16 mouse cellular contexts compared by ENCODE assay signal in the genomic region with DNA sequence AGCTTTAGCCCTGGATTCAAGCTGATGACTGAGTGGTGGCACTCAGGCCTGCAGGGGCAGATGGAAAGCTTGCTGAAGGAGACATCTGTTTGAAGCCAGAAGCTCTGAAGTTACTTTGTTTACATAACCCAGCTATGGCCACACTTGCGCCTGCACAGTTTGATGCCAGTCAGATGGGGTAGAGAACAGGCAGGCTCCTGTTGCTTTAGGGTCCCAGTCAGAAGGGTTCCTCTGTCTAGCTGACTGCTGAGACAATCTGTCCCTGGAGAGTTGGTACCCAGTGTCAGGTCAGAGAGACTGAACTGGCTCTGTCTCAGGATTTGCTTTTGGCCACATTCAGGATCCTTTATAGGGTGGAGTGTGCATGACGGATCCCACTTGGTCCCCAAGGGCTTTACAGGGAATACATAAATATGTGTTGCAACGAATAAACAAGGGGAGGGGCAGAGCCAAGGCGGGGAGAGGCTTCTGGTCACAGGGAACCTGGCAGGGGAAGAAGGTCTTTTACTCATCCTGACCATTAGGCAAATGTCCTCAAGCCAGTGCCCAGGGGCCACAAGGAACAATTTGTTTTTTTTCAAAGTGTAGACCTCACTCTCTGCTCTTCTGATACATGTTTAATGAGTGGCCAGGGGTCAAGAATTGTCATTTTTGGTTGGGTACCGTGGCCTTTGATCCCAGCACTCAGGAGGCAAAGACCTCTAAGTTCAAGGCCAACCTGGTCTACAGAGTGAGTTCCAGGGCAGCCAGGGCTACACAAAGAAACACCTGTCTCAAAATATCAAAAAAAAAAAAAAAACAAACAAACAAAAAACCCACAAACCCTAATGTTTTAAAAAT. TPM values are rescaled to one million over a fixed set of nuclear protein-coding genes. Genes with fewer than 3 reads are reported as not detected.
DNase-seq lines count a peak whose midpoint lies in the region; ATAC-seq and TF ChIP-seq lines count a peak whose summit lies in the region.
"Had no signal": no experiment of that assay in that cellular context is flagged by ENCODE, and none has a peak within 500 bp of the region (broad histone marks: within the 10 kb centered on the region; RNA-seq: fewer than 3 reads in every experiment).

No protein-coding gene starts in this region.

- no peaks in the 10 kb centered on the region for H3K9me3 ChIP-seq in midbrain, postnatal 0 days (ENCODE audit: low read length)
- no peaks in the 10 kb centered on the region for H3K9me3 ChIP-seq in midbrain, embryonic 16.5 days (replicated peaks; ENCODE audit: control insufficient read depth, low read length, poor library complexity, severe bottlenecking)
- no peaks in the 10 kb centered on the region for H3K9me3 ChIP-seq in forebrain, embryonic 14.5 days (replicated peaks; ENCODE audit: control insufficient read depth, low read length)
- H3K9me3 ChIP-seq: embryonic facial prominence, embryonic 15.5 days had no signal

- no peak overlapping the region for H3K4me2 ChIP-seq in midbrain, postnatal 0 days (ENCODE audit: low read depth, low read length, poor library complexity, severe bottlenecking)
- H3K4me2 ChIP-seq in midbrain, embryonic 16.5 days (ENCODE audit: low read length), result no peak overlapping the region
- H3K4me2 ChIP-seq in forebrain, embryonic 14.5 days (ENCODE audit: low read length), result no peak overlapping the region
- H3K4me2 ChIP-seq: embryonic facial prominence, embryonic 15.5 days had no signal

- WGBS in midbrain, postnatal 0 days, result 60% methylated on average over 5 of the region's 5 CpGs
- 61% methylated on average over 5 of the region's 5 CpGs for WGBS in midbrain, embryonic 16.5 days
- WGBS in macrophage (ENCODE audit: missing documents), result 62% methylated on average over 5 of the region's 5 CpGs
- WGBS in forebrain, embryonic 14.5 days, result 73% methylated on average over 5 of the region's 5 CpGs

- TF ChIP-seq CTCF in gastrocnemius, adult 2 months (IDR thresholded peaks at IDR 0.05), result no peak
- TF ChIP-seq CTCF in midbrain, postnatal 0 days (IDR thresholded peaks at IDR 0.05), result no peak

- no peak overlapping the region for H3K9ac ChIP-seq in midbrain, postnatal 0 days (replicated peaks; ENCODE audit: low read length, poor library complexity, severe bottlenecking)
- no peak overlapping the region for H3K9ac ChIP-seq in midbrain, embryonic 16.5 days (ENCODE audit: low read depth, low read length)
- H3K9ac ChIP-seq in forebrain, embryonic 14.5 days (ENCODE audit: low read length), result no peak overlapping the region
- H3K9ac ChIP-seq: embryonic facial prominence, embryonic 15.5 days; forebrain, postnatal 0 days had no signal

- H3K27ac ChIP-seq in gastrocnemius, adult 2 months, result peak overlapping the region; percentile 48
- no peak overlapping the region for H3K27ac ChIP-seq in midbrain, postnatal 0 days (ENCODE audit: low read depth, low read length)
- H3K27ac ChIP-seq in midbrain, embryonic 16.5 days (ENCODE audit: low read length), result no peak overlapping the region
- peak overlapping the region; percentile 7; the same call in 1 of the 2 replicates for H3K27ac ChIP-seq in brown adipose tissue, adult 24 weeks (replicated peaks; ENCODE audit: low read depth, low read length)
- H3K27ac ChIP-seq in macrophage, result peak overlapping the region; percentile 95
- no peak overlapping the region for H3K27ac ChIP-seq in forebrain, embryonic 14.5 days (ENCODE audit: low read depth, low read length)
- H3K27ac ChIP-seq: embryonic facial prominence, embryonic 15.5 days had no signal

- no peaks in the 10 kb centered on the region for H3K4me1 ChIP-seq in midbrain, postnatal 0 days (ENCODE audit: insufficient read depth, low read length)
- H3K4me1 ChIP-seq in midbrain, embryonic 16.5 days (ENCODE audit: control insufficient read depth, insufficient read depth, low read length), result peaks cover 10% of the 10 kb centered on the region; the same call in 1 of the 2 replicates
- H3K4me1 ChIP-seq in brown adipose tissue, adult 24 weeks (ENCODE audit: control insufficient read depth, insufficient read depth, insufficient read length, low read length), result peaks cover 9% of the 10 kb centered on the region
- H3K4me1 ChIP-seq in forebrain, embryonic 14.5 days (ENCODE audit: control insufficient read depth, insufficient read depth, low read length), result no peaks in the 10 kb centered on the region

- intact Hi-C loops in gastrocnemius, adult 2 months (cut with DNase I), result no loop called here

- no peaks in the 10 kb centered on the region for H3K36me3 ChIP-seq in midbrain, postnatal 0 days (ENCODE audit: insufficient read depth, low read length)
- no peaks in the 10 kb centered on the region for H3K36me3 ChIP-seq in midbrain, embryonic 16.5 days (ENCODE audit: control insufficient read depth, insufficient read depth, low read length)
- no peaks in the 10 kb centered on the region for H3K36me3 ChIP-seq in macrophage (ENCODE audit: inconsistent target)
- H3K36me3 ChIP-seq in forebrain, embryonic 14.5 days (ENCODE audit: control insufficient read depth, insufficient read depth, low read length), result no peaks in the 10 kb centered on the region
- H3K36me3 ChIP-seq: embryonic facial prominence, embryonic 15.5 days had no signal

- H3K27me3 ChIP-seq in midbrain, postnatal 0 days (ENCODE audit: insufficient read depth, low read length), result peaks cover 14% of the 10 kb centered on the region
- H3K27me3 ChIP-seq in midbrain, embryonic 16.5 days (ENCODE audit: control insufficient read depth, insufficient read depth, low read depth, low read length), result peaks cover 19% of the 10 kb centered on the region
- H3K27me3 ChIP-seq in forebrain, embryonic 14.5 days (replicated peaks; ENCODE audit: control insufficient read depth, insufficient read depth, low read length), result peaks cover 20% of the 10 kb centered on the region

- peak overlapping the region; percentile 6; the same call in 1 of the 2 replicates for H3K4me3 ChIP-seq in gastrocnemius, adult 2 months
- H3K4me3 ChIP-seq in midbrain, postnatal 0 days (ENCODE audit: low read depth, low read length), result no peak overlapping the region
- no peak overlapping the region for H3K4me3 ChIP-seq in midbrain, embryonic 16.5 days (ENCODE audit: low read depth, low read length)
- no peak overlapping the region for H3K4me3 ChIP-seq in brown adipose tissue, adult 24 weeks (ENCODE audit: insufficient read depth, low read depth, low read length)
- no peak overlapping the region for H3K4me3 ChIP-seq in macrophage (ENCODE audit: inconsistent target)
- H3K4me3 ChIP-seq in forebrain, embryonic 14.5 days (ENCODE audit: low read depth, low read length), result no peak overlapping the region
- H3K4me3 ChIP-seq: embryonic facial prominence, embryonic 15.5 days had no signal

- peaks cover 73% of the 10 kb centered on the region for H3K79me2 ChIP-seq in macrophage (ENCODE audit: inconsistent target)

- ATAC-seq in midbrain, postnatal 0 days (ENCODE audit: low FRiP score), result no peak
- ATAC-seq in midbrain, embryonic 16.5 days, result no peak
- no peak for ATAC-seq in forebrain, embryonic 14.5 days
- no peak for ATAC-seq in frontal cortex, adult (ENCODE audit: low TSS enrichment)
- ATAC-seq: CD4-positive, CD25-positive, alpha-beta regulatory T cell, adult 4 months; forebrain, postnatal 0 days; intestine, embryonic 16.5 days had no signal

- DNase-seq in gastrocnemius, adult 2 months, result peak; percentile 56
- DNase-seq in gastrocnemius, postnatal 10 days, result no peak
- DNase-seq in midbrain, postnatal 0 days (ENCODE audit: low spot score), result peak; percentile 34
- DNase-seq in forebrain, embryonic 14.5 days (ENCODE audit: low spot score), result no peak
- DNase-seq: adrenal gland, postnatal 25 days; cerebellum, adult 9-10 months; forebrain, postnatal 0 days; heart, postnatal 36 days; kidney, postnatal 36 days had no signal

RNA-seq across cellular contexts. Expression of gene Il6ra, which starts 3.1 kb away (rescaled TPM):
- total RNA-seq in gastrocnemius, adult 2 months (2021), result 1 to 10 TPM; 4.3 to 6.4 TPM
- 1 to 10 TPM; 2.4 to 3.1 TPM for total RNA-seq in gastrocnemius, postnatal 10 days (2021)
- total RNA-seq in midbrain, postnatal 0 days (2014; rRNA removed), result 0.99 and 2.0 TPM in 2 replicates
- 1.1 and 1.8 TPM in 2 replicates for polyA plus RNA-seq in midbrain, postnatal 0 days (2015; fragmentation: Nextera tagmentation; extraction: Ambion mirVana)
- polyA plus RNA-seq in midbrain, embryonic 16.5 days (2015; fragmentation: Nextera tagmentation; extraction: Ambion mirVana), result 0.75 and 0.78 TPM in 2 replicates
- polyA plus RNA-seq in brown adipose tissue, adult 24 weeks (2012; ENCODE audit: insufficient read depth, insufficient read length, missing spikeins), result 3.6 and 5.4 TPM in 2 replicates
- 10 to 100 TPM in 21 of 26 experiments, 1 to 10 TPM in 5; 1.8 to 69.3 (median 37.4) TPM for total RNA-seq in macrophage (2018; cell fraction: chromatin; rRNA removed)
- total RNA-seq in macrophage (2018; cell fraction: cytosol; rRNA removed), result 10 to 100 TPM in 25 of 26 experiments, 1 to 10 TPM in 1; 9.7 to 75.5 (median 34.8) TPM
- 100 to 1,000 TPM in 2 of 26 experiments, 10 to 100 TPM in 24; 11.0 to 113 (median 57.1) TPM for total RNA-seq in macrophage (2018; cell fraction: nucleus; rRNA removed)
- polyA plus RNA-seq in macrophage (2018), result 19.4 to 52.9 TPM (median 29.9 TPM) in 3 replicates
- polyA plus RNA-seq in forebrain, embryonic 14.5 days (2014; fragmentation: Nextera tagmentation; extraction: Ambion mirVana), result 0.37 and 0.47 TPM in 2 replicates

RNA-seq across cellular contexts. Expression of gene Atp8b2, which starts 53.4 kb away (rescaled TPM):
- 1 to 10 TPM; 6.0 to 9.8 TPM for total RNA-seq in gastrocnemius, adult 2 months (2021)
- total RNA-seq in gastrocnemius, postnatal 10 days (2021), result 10 to 100 TPM; 32.8 to 43.5 TPM
- 68.9 and 95.4 TPM in 2 replicates for total RNA-seq in midbrain, postnatal 0 days (2014; rRNA removed)
- polyA plus RNA-seq in midbrain, postnatal 0 days (2015; fragmentation: Nextera tagmentation; extraction: Ambion mirVana), result 7.9 and 9.0 TPM in 2 replicates
- 12.5 and 13.9 TPM in 2 replicates for polyA plus RNA-seq in midbrain, embryonic 16.5 days (2015; fragmentation: Nextera tagmentation; extraction: Ambion mirVana)
- polyA plus RNA-seq in brown adipose tissue, adult 24 weeks (2012; ENCODE audit: insufficient read depth, insufficient read length, missing spikeins), result 8.4 and 10.2 TPM in 2 replicates
- total RNA-seq in macrophage (2018; cell fraction: chromatin; rRNA removed), result 100 to 1,000 TPM in 1 of 26 experiments, 10 to 100 TPM in 22, 1 to 10 TPM in 3; 5.4 to 106 (median 49.9) TPM
- 10 to 100 TPM in 15 of 26 experiments, 1 to 10 TPM in 11; 5.0 to 15.7 (median 10.8) TPM for total RNA-seq in macrophage (2018; cell fraction: cytosol; rRNA removed)
- total RNA-seq in macrophage (2018; cell fraction: nucleus; rRNA removed), result 10 to 100 TPM in 25 of 26 experiments, 1 to 10 TPM in 1; 9.4 to 81.2 (median 22.3) TPM
- 8.0 to 10.1 TPM (median 10.0 TPM) in 3 replicates for polyA plus RNA-seq in macrophage (2018)
- polyA plus RNA-seq in forebrain, embryonic 14.5 days (2014; fragmentation: Nextera tagmentation; extraction: Ambion mirVana), result 6.4 and 9.1 TPM in 2 replicates

Comparison
In these comparisons a context has a peak if more than half of its experiments do, and no peak if none do; other contexts are left out.
1. DNase-seq: peak in gastrocnemius, adult 2 months (single experiment) and midbrain, postnatal 0 days (single experiment); none in gastrocnemius, postnatal 10 days (single experiment) and forebrain, embryonic 14.5 days (single experiment).
2. H3K27ac ChIP-seq: peak in gastrocnemius, adult 2 months (single experiment), brown adipose tissue, adult 24 weeks (single experiment) and macrophage (single experiment); none in midbrain, postnatal 0 days (single experiment), midbrain, embryonic 16.5 days (single experiment) and forebrain, embryonic 14.5 days (single experiment).